Mouse (Mus musculus) embryonic facial prominence, embryonic 12.5 days (tissue): ENCODE data around the gene Nos1ap. TPM values are rescaled to one million over a fixed set of nuclear protein-coding genes. Genes with fewer than 3 reads are reported as not detected.

Experiments used
- ATAC-seq: fragments of 200-750 bp; cut with Nextera tagmentation; 2 replicates; pipeline ENCODE4 v1.8.0; 2017; ENCODE audit not compliant: insufficient number of reproducible peaks, insufficient read depth, low FRiP score, low TSS enrichment
- H3K27ac ChIP-seq: fragments of 300-500 bp; sonication (generic); 2 replicates; pipeline ENCODE4 v1.5.1; 2016; ENCODE audit warnings: mild to moderate bottlenecking
- H3K27me3 ChIP-seq: fragments of 300-500 bp; sonication (generic); 2 replicates; pipeline ENCODE4 v1.6.1; 2016; ENCODE audit warnings: mild to moderate bottlenecking, moderate library complexity
- H3K36me3 ChIP-seq: fragments of 300-500 bp; sonication (generic); 2 replicates; pipeline ENCODE4 v1.6.1; 2016; ENCODE audit warnings: mild to moderate bottlenecking
- H3K4me1 ChIP-seq: fragments of 300-500 bp; sonication (generic); 2 replicates; pipeline ENCODE4 v1.6.1; 2016
- H3K4me2 ChIP-seq: fragments of 300-500 bp; sonication (generic); replicated peaks from 2 replicates; pipeline ENCODE4 v1.6.1; 2016; ENCODE audit warnings: mild to moderate bottlenecking, moderate library complexity
- H3K4me3 ChIP-seq: fragments of 300-500 bp; sonication (generic); 2 replicates; pipeline ENCODE4 v1.5.1; 2016; ENCODE audit warnings: mild to moderate bottlenecking
- H3K9ac ChIP-seq: fragments of 300-500 bp; sonication (generic); 2 replicates; pipeline ENCODE4 v1.6.1; 2016; ENCODE audit warnings: mild to moderate bottlenecking, moderate library complexity
- H3K9me3 ChIP-seq: fragments of 300-500 bp; sonication (generic); 2 replicates; pipeline ENCODE4 v1.6.1; 2016; ENCODE audit warnings: mild to moderate bottlenecking, moderate library complexity
- WGBS: fragments of 180-500 bp; shearing (Covaris S2); methylation state at CpG from one replicate; pipeline ENCODE4 v1.1.7; 2016; 5-methylcytosine and 5-hydroxymethylcytosine counted together
- polyA plus RNA-seq: library from polyadenylated mRNA; unstranded; fragments of >200 nt; fragmentation: Nextera tagmentation; extraction: Ambion mirVana; gene quantifications from 2 replicates; pipeline ENCODE4 v1.2.1, GENCODE M21; 2016

The Nos1ap gene
- 10.9 and 11.1 TPM in 2 replicates for polyA plus RNA-seq

GRCm38 (mm10) chr1:170589219-170590040 is at the start of gene Nos1ap:
Gene Nos1ap, minus strand, starts transcription at chr1:170589861.
- WGBS: under 1% methylated on average over 83 of the region's 106 CpGs
- Histone ChIP-seq H3K9ac (peak within 1 kb of the TSS; percentile 82), H3K9me3 (no peaks in the 10 kb centered on the region), H3K4me2 (peak within 1 kb of the TSS; percentile 96), H3K4me1 (peaks cover 13% of the 10 kb centered on the region), H3K27me3 (0 out of 2 replicates have a peak, but pooled peaks cover 5% of the 10 kb centered on the region), H3K36me3 (no peaks in the 10 kb centered on the region; the same call in 1 of the 2 replicates), H3K4me3 (peak within 1 kb of the TSS; percentile 76), H3K27ac (no peak within 1 kb of the TSS)
- peak; percentile 88 for ATAC-seq

- Histone ChIP-seq H3K9ac (no peak overlapping the region), H3K27me3 (no peaks in the 10 kb centered on the region), H3K9me3 (no peaks in the 10 kb centered on the region), H3K4me1 (no peaks in the 10 kb centered on the region), H3K27ac (no peak overlapping the region), H3K36me3 (no peaks in the 10 kb centered on the region), H3K4me3 (no peak overlapping the region), H3K4me2 (no peak overlapping the region)
- no peak for ATAC-seq
- 81% methylated on average over 7 of the region's 7 CpGs for WGBS
Measured at GRCm38 (mm10) chr1:170638941-170639340, 49.3 kb upstream of the Nos1ap start.

GRCm38 (mm10) chr1:170632856-170633255 is 43.2 kb upstream of the Nos1ap start:
- WGBS: 74% methylated on average over 4 of the region's 4 CpGs
- no peak for ATAC-seq

GRCm38 (mm10) chr1:170632385-170632784 is 42.7 kb upstream of the Nos1ap start:
- ATAC-seq: no peak
- no peak overlapping the region for H3K4me2 ChIP-seq
- H3K4me3 ChIP-seq: no peak overlapping the region
- H3K9me3 ChIP-seq: no peaks in the 10 kb centered on the region
- no peaks in the 10 kb centered on the region for H3K36me3 ChIP-seq
- 18% methylated on average over 3 of the region's 3 CpGs for WGBS
- H3K27me3 ChIP-seq: no peaks in the 10 kb centered on the region
- H3K27ac ChIP-seq: no peak overlapping the region
- H3K4me1 ChIP-seq: no peaks in the 10 kb centered on the region
- no peak overlapping the region for H3K9ac ChIP-seq

More at GRCm38 (mm10) chr1:170632856-170633255, 43.2 kb upstream of the Nos1ap start:
- Histone ChIP-seq H3K27me3 (no peaks in the 10 kb centered on the region), H3K9me3 (no peaks in the 10 kb centered on the region), H3K9ac (no peak overlapping the region), H3K27ac (no peak overlapping the region), H3K4me3 (no peak overlapping the region), H3K36me3 (no peaks in the 10 kb centered on the region), H3K4me1 (no peaks in the 10 kb centered on the region), H3K4me2 (no peak overlapping the region)

- Histone ChIP-seq H3K36me3 (no peaks in the 10 kb centered on the region), H3K9ac (no peak overlapping the region), H3K4me1 (no peaks in the 10 kb centered on the region), H3K27ac (no peak overlapping the region), H3K9me3 (no peaks in the 10 kb centered on the region), H3K27me3 (no peaks in the 10 kb centered on the region), H3K4me2 (no peak overlapping the region), H3K4me3 (no peak overlapping the region)
- ATAC-seq: no peak
- 88% methylated on average over 5 of the region's 5 CpGs for WGBS
Measured at GRCm38 (mm10) chr1:170631571-170631970, 41.9 kb upstream of the Nos1ap start.

- Histone ChIP-seq H3K27me3 (no peaks in the 10 kb centered on the region), H3K36me3 (no peaks in the 10 kb centered on the region), H3K9ac (no peak overlapping the region), H3K4me1 (no peaks in the 10 kb centered on the region), H3K4me3 (no peak overlapping the region), H3K9me3 (no peaks in the 10 kb centered on the region), H3K27ac (no peak overlapping the region), H3K4me2 (no peak overlapping the region)
- no peak for ATAC-seq
- WGBS: 84% methylated on average over 4 of the region's 4 CpGs
Measured at GRCm38 (mm10) chr1:170630489-170630888, 40.8 kb upstream of the Nos1ap start.

GRCm38 (mm10) chr1:170623432-170623831 is 33.8 kb upstream of the Nos1ap start:
- H3K27ac ChIP-seq: 0 out of 2 replicates have a peak overlapping the region, but pooled peaks have one; percentile 13
- H3K4me3 ChIP-seq: no peak overlapping the region
- no peaks in the 10 kb centered on the region for H3K36me3 ChIP-seq
- H3K9ac ChIP-seq: no peak overlapping the region
- no peak overlapping the region for H3K4me2 ChIP-seq
- no peak for ATAC-seq
- H3K27me3 ChIP-seq: no peaks in the 10 kb centered on the region
- H3K9me3 ChIP-seq: 0 out of 2 replicates have a peak, but pooled peaks cover 8% of the 10 kb centered on the region
- no peaks in the 10 kb centered on the region for H3K4me1 ChIP-seq
- 95% methylated on average over 1 of the region's 1 CpGs for WGBS

- 73% methylated on average over 5 of the region's 5 CpGs for WGBS
Measured at GRCm38 (mm10) chr1:170622934-170623333, 33.3 kb upstream of the Nos1ap start.

GRCm38 (mm10) chr1:170619686-170620374 is 30.2 kb upstream of the Nos1ap start:
- Histone ChIP-seq H3K27me3 (no peaks in the 10 kb centered on the region), H3K27ac (no peak overlapping the region), H3K9ac (no peak overlapping the region), H3K36me3 (no peaks in the 10 kb centered on the region), H3K4me3 (no peak overlapping the region), H3K4me1 (no peaks in the 10 kb centered on the region), H3K9me3 (0 out of 2 replicates have a peak, but pooled peaks cover 8% of the 10 kb centered on the region), H3K4me2 (no peak overlapping the region)
- ATAC-seq: no peak
- 78% methylated on average over 2 of the region's 2 CpGs for WGBS

More at GRCm38 (mm10) chr1:170622934-170623333, 33.3 kb upstream of the Nos1ap start:
- Histone ChIP-seq H3K36me3 (no peaks in the 10 kb centered on the region), H3K9ac (no peak overlapping the region), H3K4me3 (no peak overlapping the region), H3K27ac (0 out of 2 replicates have a peak overlapping the region, but pooled peaks have one; percentile 13), H3K9me3 (0 out of 2 replicates have a peak, but pooled peaks cover 8% of the 10 kb centered on the region), H3K4me2 (no peak overlapping the region), H3K27me3 (no peaks in the 10 kb centered on the region), H3K4me1 (no peaks in the 10 kb centered on the region)
- ATAC-seq: no peak

GRCm38 (mm10) chr1:170612968-170613872 is 23.6 kb upstream of the Nos1ap start:
- Histone ChIP-seq H3K9me3 (no peaks in the 10 kb centered on the region), H3K9ac (no peak overlapping the region), H3K4me1 (no peaks in the 10 kb centered on the region), H3K27me3 (no peaks in the 10 kb centered on the region), H3K4me2 (no peak overlapping the region), H3K36me3 (no peaks in the 10 kb centered on the region), H3K27ac (no peak overlapping the region), H3K4me3 (no peak overlapping the region)
- 60% methylated on average over 18 of the region's 18 CpGs for WGBS
- ATAC-seq: peak; percentile 79

- H3K4me1 ChIP-seq: no peaks in the 10 kb centered on the region
- no peak overlapping the region for H3K27ac ChIP-seq
- H3K4me2 ChIP-seq: no peak overlapping the region
- 89% methylated on average over 3 of the region's 3 CpGs for WGBS
- H3K9ac ChIP-seq: no peak overlapping the region
- no peak overlapping the region for H3K4me3 ChIP-seq
- H3K9me3 ChIP-seq: no peaks in the 10 kb centered on the region
- no peaks in the 10 kb centered on the region for H3K36me3 ChIP-seq
- H3K27me3 ChIP-seq: no peaks in the 10 kb centered on the region
- no peak for ATAC-seq
Measured at GRCm38 (mm10) chr1:170611631-170612030, 22.0 kb upstream of the Nos1ap start.
